Mouse (Mus musculus) heart, postnatal 0 days (tissue): ENCODE measurements around the gene Atg4a-ps. TPM values are rescaled to one million over a fixed set of nuclear protein-coding genes. Genes with fewer than 3 reads are reported as not detected.

Experiments used
- ATAC-seq: fragments of 200-750 bp; cut with Nextera tagmentation; 2 replicates; pipeline ENCODE4 v1.8.0; 2017; ENCODE audit warnings: low read depth, moderate number of reproducible peaks, moderate library complexity; ENCODE audit not compliant: insufficient read depth
- DNase-seq: peaks from one replicate; pipeline ENCODE4 v3.0.0-alpha.2; 2016; ENCODE audit warnings: low spot score
- H3K27ac ChIP-seq: fragments of 300-500 bp; sonication (generic); 2 replicates; pipeline ENCODE4 v1.5.1; 2014; ENCODE audit warnings: low read depth, mild to moderate bottlenecking
- H3K27me3 ChIP-seq: fragments of 300-500 bp; sonication (generic); 2 replicates; pipeline ENCODE4 v1.6.1; 2014; ENCODE audit warnings: low read length, mixed read lengths; ENCODE audit not compliant: control insufficient read depth, insufficient read depth
- H3K36me3 ChIP-seq: fragments of 300-500 bp; sonication (generic); replicated peaks from 2 replicates; pipeline ENCODE4 v1.6.1; 2014; ENCODE audit warnings: low read length, mixed read lengths; ENCODE audit not compliant: control insufficient read depth, insufficient read depth
- H3K4me1 ChIP-seq: fragments of 300-500 bp; sonication (generic); 2 replicates; pipeline ENCODE4 v1.6.1; 2014; ENCODE audit warnings: antibody characterized with exemption; ENCODE audit not compliant: control insufficient read depth, insufficient read depth
- H3K4me2 ChIP-seq: fragments of 300-500 bp; sonication (generic); 2 replicates; pipeline ENCODE4 v1.6.1; 2014; ENCODE audit warnings: low read depth, mild to moderate bottlenecking, low read length, moderate library complexity
- H3K4me3 ChIP-seq: fragments of 300-500 bp; sonication (generic); 2 replicates; pipeline ENCODE4 v1.5.1; 2014; ENCODE audit warnings: low read depth, low read length
- H3K9ac ChIP-seq: fragments of 300-500 bp; sonication (generic); replicated peaks from 2 replicates; pipeline ENCODE4 v1.6.1; 2014; ENCODE audit warnings: low read depth, low read length, mixed read lengths
- H3K9me3 ChIP-seq: fragments of 300-500 bp; sonication (generic); replicated peaks from 2 replicates; pipeline ENCODE4 v1.6.1; 2016; ENCODE audit warnings: low read length; ENCODE audit not compliant: control insufficient read depth
- CTCF ChIP-seq: IDR thresholded peaks from 2 replicates; pipeline ENCODE4 v1.5.1; 2016; ENCODE audit warnings: antibody characterized with exemption, control low read depth, low read depth
- EP300 ChIP-seq: IDR thresholded peaks from 2 replicates; pipeline ENCODE4 v1.6.1; 2016; ENCODE audit warnings: antibody characterized with exemption, low read depth
- WGBS: fragments of 180-500 bp; shearing (Covaris S2); extraction: QIAGEN DNeasy Blood & Tissue Kit; methylation state at CpG from one replicate; pipeline ENCODE4 v1.1.7; 2014; 5-methylcytosine and 5-hydroxymethylcytosine counted together
- microRNA-seq: library from miRNA; unstranded; fragments of <30 nt; microRNA quantifications from one replicate; pipeline ENCODE4, GENCODE M21; 2016
- polyA plus RNA-seq: library from polyadenylated mRNA; unstranded; fragments of >200 nt; fragmentation: Nextera tagmentation; extraction: Ambion mirVana; gene quantifications from 2 replicates; pipeline ENCODE4 v1.2.1, GENCODE M21; 2015
- total RNA-seq: library from RNA; depleted of rRNA; stranded (reverse); fragments of >200 nt; gene quantifications from 2 replicates; pipeline ENCODE4 v1.2.3, GENCODE M21; 2014; ENCODE audit warnings: low replicate concordance; rRNA removed

Gene Atg4a-ps
- total and polyA plus RNA-seq, 2 experiments from 2014 or later, result 0.10 TPM; not detected in 1

DNA sequence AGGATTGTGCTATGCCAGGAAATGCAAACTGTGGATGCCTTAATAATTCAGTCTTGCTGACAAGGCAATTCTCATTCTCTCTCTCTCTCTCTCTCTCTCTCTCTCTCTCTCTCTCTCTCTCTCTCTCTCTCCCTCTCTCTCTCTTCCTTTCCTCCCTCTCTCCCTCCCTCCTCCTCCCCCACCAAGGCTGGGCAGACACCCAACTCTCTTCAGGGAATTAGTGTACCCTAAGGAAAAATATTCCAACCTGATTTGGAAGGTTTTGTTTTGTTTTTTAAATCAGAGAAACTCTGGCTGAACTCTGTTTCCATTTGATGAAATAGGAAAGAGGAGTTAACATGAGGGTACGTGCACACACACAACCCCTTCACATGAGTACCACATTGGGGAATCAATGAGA is 44.3 kb downstream of the Atg4a-ps start:
- WGBS, result 69% methylated on average over 1 of the region's 1 CpGs
- no peak for ATAC-seq

GRCm38 (mm10) chr3:103601011-103601410 is 44.9 kb downstream of the Atg4a-ps start:
- Histone ChIP-seq H3K9ac (no peak overlapping the region), H3K36me3 (no peaks in the 10 kb centered on the region), H3K4me2 (no peak overlapping the region), H3K4me1 (no peaks in the 10 kb centered on the region), H3K27me3 (no peaks in the 10 kb centered on the region), H3K9me3 (no peaks in the 10 kb centered on the region), H3K27ac (no peak overlapping the region), H3K4me3 (no peak overlapping the region)
- no peak for DNase-seq
- 27% methylated on average over 7 of the region's 7 CpGs for WGBS
- TF ChIP-seq CTCF, result no peak
- TF ChIP-seq EP300, result no peak
- ATAC-seq, result peak; percentile 44; the same call in 1 of the 2 replicates

More for the DNA sequence above, 44.3 kb downstream of the Atg4a-ps start:
- H3K4me2 ChIP-seq, result no peak overlapping the region
- no peak for TF ChIP-seq CTCF
- no peak for TF ChIP-seq EP300
- H3K27ac ChIP-seq, result no peak overlapping the region
- DNase-seq, result no peak
- H3K36me3 ChIP-seq, result no peaks in the 10 kb centered on the region
- H3K4me3 ChIP-seq, result no peak overlapping the region
- H3K9ac ChIP-seq, result no peak overlapping the region
- H3K9me3 ChIP-seq, result no peaks in the 10 kb centered on the region
- H3K4me1 ChIP-seq, result no peaks in the 10 kb centered on the region
- H3K27me3 ChIP-seq, result no peaks in the 10 kb centered on the region

- 84% methylated on average over 4 of the region's 4 CpGs for WGBS
- no peak overlapping the region for H3K4me3 ChIP-seq
- no peaks in the 10 kb centered on the region for H3K4me1 ChIP-seq
- ATAC-seq (no peak), DNase-seq (no peak)
- no peaks in the 10 kb centered on the region for H3K27me3 ChIP-seq
- no peak overlapping the region for H3K9ac ChIP-seq
- no peak overlapping the region for H3K4me2 ChIP-seq
- H3K9me3 ChIP-seq, result no peaks in the 10 kb centered on the region
- H3K36me3 ChIP-seq, result no peaks in the 10 kb centered on the region
- TF ChIP-seq CTCF (no peak), EP300 (no peak)
- no peak overlapping the region for H3K27ac ChIP-seq
Measured at GRCm38 (mm10) chr3:103597586-103597985, 48.3 kb downstream of the Atg4a-ps start.

- no peak for ATAC-seq
- Histone ChIP-seq H3K9ac (no peak overlapping the region), H3K9me3 (no peaks in the 10 kb centered on the region), H3K27me3 (no peaks in the 10 kb centered on the region), H3K27ac (no peak overlapping the region), H3K4me2 (no peak overlapping the region), H3K36me3 (no peaks in the 10 kb centered on the region), H3K4me3 (no peak overlapping the region), H3K4me1 (no peaks in the 10 kb centered on the region)
- 71% methylated on average over 7 of the region's 7 CpGs for WGBS
- DNase-seq, result no peak
- TF ChIP-seq EP300 (no peak), CTCF (no peak)
Measured at GRCm38 (mm10) chr3:103595271-103595810, 50.5 kb downstream of the Atg4a-ps start.

Small RNAs within 50 kb of the gene (microRNA-seq; reads per million reads assigned to microRNA genes)
- not detected for gene Gm25325

Other genes with a start within 250 kb of the Atg4a-ps start
- not detected in 2 replicates for gene Syt6, start 70.8 kb downstream of the Atg4a-ps start, total RNA-seq
- not detected in 2 replicates for gene Syt6, start 70.8 kb downstream of the Atg4a-ps start, polyA plus RNA-seq
- gene Olfml3, start 91.9 kb upstream of the Atg4a-ps start, total RNA-seq, result 14.0 and 20.5 TPM in 2 replicates
- gene Olfml3, start 91.9 kb upstream of the Atg4a-ps start, polyA plus RNA-seq, result 10.6 and 11.4 TPM in 2 replicates
- gene Gm10964, start 93.3 kb upstream of the Atg4a-ps start, total RNA-seq, result not detected in 2 replicates
- gene Gm10964, start 93.3 kb upstream of the Atg4a-ps start, polyA plus RNA-seq, result not detected in 2 replicates
- gene Hipk1, start 145.5 kb upstream of the Atg4a-ps start, total RNA-seq, result 56.9 and 61.1 TPM in 2 replicates
- 6.1 and 7.0 TPM in 2 replicates for gene Hipk1, start 145.5 kb upstream of the Atg4a-ps start, polyA plus RNA-seq
- 3.5 and 3.9 TPM in 2 replicates for gene Dclre1b, start 163.4 kb upstream of the Atg4a-ps start, total RNA-seq
- gene Dclre1b, start 163.4 kb upstream of the Atg4a-ps start, polyA plus RNA-seq, result 13.5 and 14.2 TPM in 2 replicates
- 14.5 and 38.1 TPM in 2 replicates for gene Ap4b1, start 163.5 kb upstream of the Atg4a-ps start, total RNA-seq
- gene Ap4b1, start 163.5 kb upstream of the Atg4a-ps start, polyA plus RNA-seq, result 14.5 and 14.9 TPM in 2 replicates
- gene Gm43064, start 163.5 kb upstream of the Atg4a-ps start, total RNA-seq, result 0.50 TPM in 1 of 2 replicates, not detected in the other
- gene Gm43064, start 163.5 kb upstream of the Atg4a-ps start, polyA plus RNA-seq, result 0.37 TPM in 1 of 2 replicates, not detected in the other
- gene Bcl2l15, start 186.5 kb upstream of the Atg4a-ps start, total RNA-seq, result not detected in 2 replicates
- gene Bcl2l15, start 186.5 kb upstream of the Atg4a-ps start, polyA plus RNA-seq, result 0.15 and 0.25 TPM in 2 replicates
- gene Ptpn22, start 213.7 kb upstream of the Atg4a-ps start, total RNA-seq, result 0.11 TPM in 1 of 2 replicates, not detected in the other
- 0.77 and 0.84 TPM in 2 replicates for gene Ptpn22, start 213.7 kb upstream of the Atg4a-ps start, polyA plus RNA-seq